Mouse (Mus musculus): ENCODE results near the gene Gpc1.

The Gpc1 gene

DNA sequence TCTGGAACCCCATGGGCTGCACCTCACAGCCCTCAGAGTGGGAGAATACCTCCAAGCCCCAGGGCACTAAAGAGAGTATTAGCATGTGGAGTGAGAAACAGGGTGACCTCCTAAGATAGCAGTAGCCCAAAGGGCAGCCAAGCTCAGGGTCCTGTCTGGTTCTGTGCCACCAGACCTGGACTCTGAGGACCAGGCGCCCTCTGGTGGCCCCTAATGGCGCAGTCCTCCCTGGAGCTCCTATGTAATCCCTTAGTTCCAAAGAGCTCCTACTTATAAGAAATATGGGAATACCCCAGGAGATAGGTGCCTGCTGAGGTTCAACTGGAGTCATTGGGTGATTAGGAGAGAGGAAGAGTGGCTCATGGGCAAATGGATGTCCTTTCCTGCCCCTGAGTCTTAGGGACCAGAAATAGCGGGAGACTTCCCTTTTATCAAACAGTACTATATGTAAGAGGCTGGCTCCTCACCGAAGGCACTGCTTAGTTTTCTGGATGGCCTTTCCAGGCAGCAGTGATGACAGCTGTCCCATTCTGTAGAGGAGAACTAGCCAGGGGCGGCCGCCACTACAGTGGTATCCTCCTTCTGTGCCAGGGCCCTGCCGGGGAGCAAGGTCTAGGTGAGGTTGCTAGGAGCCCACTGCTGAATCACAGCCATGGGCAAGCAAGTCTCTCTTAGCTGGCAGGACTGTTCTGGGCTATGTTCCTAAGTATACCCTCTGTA, 2.7 kb downstream of the Gpc1 start:
- peak; percentile 82 for DNase-seq (ENCODE audit: low read depth)

DNA sequence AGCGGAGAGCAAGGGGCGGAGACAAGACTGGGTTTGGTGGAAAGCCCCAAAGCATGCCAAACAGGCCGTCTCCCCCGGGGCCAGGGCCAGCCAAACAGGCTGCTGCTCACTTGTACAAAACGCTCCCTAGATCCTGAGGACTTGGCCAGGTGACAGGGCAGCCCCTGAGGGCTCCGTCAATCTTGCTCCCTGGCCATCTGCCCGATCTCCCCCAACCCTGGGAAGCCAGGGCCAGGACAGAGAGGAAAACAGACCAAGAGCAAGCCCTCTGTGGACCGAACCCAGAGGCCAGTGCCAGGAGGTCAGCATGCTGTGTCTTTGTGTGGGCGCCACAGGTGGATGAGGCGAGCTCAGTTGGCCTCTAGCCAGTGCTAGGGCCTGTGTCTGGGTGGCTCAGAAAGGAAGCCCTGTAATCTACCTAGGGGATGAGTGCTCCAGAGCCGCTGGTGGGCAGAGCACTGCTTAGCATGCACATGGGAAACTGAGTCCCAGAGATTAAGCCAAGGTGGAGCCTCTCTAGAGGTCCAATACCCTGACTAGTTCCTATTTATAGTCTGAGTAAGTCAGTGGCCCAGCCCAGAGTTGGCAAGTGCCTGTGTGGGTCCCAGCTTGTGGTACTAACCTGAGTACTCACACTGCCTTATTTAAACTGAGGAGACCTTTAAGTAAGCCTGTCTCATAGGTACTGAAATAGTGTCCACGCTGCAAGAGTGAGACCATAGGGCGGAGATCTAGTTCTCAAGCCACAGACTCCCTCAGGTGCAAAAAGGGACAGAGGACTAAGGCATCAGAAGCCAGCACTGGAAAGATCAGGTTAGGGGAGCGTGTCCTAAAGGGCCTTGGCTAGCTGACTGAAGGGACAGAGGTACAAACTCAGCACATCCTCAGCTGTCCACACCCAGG, 6.7 kb downstream of the Gpc1 start:
- DNase-seq (ENCODE audit: low read depth): no peak

DNA sequence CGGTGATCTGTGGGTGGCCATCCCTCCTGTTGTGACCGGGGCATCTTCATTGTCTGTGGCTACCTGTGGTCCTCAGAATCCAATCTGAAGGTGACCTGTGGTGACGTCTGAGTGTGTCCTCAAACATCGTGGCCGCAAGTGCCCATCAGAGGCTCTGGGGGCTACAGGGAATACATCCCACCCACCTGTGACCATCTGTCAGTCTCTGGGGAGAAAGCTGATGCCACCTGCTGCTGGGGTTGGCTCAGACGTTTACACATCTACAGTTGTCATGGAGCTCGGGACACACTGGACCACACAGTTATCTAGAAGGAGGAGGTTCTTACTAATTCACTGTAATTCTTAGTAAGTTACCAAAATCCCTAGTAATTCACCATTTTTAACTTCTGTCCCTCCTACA, 7.8 kb downstream of the Gpc1 start:
- DNase-seq (ENCODE audit: low read depth): no peak

DNA sequence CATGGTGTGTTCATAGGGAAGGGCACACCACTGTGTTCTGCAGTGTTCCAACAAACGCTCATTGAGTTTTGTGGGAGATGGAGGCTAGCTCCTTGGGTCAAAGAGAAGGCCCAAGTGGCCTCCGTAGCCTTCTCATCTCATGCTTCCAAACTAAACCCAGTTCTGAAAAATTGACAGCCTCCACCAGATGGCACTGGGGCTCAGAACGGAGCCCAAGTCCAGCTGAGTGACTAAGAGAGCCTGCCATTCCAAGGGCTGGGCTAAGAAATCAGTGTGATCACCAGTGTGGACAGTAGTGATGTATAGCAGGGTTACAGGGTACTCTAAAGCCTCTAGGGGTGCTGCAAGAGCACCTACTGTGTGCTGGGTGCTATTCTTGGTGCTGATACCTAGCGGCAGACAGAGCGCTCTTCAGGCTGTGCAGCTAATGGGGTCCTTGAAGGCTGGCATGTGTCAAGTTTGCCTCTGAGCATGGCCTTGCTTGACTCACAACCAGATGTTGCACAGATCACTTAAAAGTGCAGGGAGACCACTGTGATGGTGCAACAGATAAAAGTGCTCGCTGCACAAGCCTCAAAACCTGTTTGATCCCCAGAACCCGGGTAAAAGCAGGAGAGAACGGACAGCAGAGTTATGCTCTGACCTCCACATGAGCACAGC, 8.9 kb downstream of the Gpc1 start:
- no peak for DNase-seq (ENCODE audit: low read depth)

DNA sequence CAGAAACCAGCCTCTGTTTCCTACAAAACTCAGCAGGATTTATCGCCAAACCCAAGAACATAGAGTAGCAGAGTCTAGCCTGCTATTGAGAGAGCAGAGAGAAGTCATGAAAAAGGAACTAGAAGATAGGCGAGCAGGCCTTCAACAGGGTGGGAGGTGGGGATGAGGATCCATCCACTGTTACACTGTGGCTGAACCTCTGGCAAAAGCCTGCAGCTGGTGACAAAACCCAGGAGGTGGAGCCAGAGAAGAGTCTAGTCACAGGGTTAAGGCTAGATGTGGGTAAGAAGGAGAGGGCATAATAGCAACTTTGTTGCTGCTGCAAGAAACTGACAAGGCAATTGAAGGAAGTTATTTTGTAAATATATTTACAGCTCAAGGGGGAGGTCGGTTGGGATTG, 10.0 kb downstream of the Gpc1 start:
- DNase-seq (ENCODE audit: low read depth): no peak

DNA sequence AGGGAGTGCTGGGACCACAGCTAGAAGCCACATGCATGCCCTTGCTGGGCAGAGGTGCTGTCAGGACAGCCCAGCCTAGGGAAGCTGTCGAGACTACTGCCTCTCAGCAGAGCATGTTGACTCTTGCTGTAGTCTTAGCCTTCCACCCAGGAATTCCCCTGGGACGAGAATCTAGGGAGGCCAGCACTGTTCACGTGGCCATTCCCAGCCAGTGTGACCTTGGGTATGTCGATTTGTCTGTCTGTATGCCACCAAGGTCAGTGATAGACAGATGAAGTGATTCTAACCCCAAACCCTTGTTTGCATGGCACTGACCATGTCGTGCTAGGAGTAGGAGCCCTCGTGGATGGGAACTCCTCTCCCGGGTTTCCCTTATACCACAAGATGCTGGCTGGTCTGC, 14.4 kb downstream of the Gpc1 start:
- DNase-seq (ENCODE audit: low read depth): no peak

DNA sequence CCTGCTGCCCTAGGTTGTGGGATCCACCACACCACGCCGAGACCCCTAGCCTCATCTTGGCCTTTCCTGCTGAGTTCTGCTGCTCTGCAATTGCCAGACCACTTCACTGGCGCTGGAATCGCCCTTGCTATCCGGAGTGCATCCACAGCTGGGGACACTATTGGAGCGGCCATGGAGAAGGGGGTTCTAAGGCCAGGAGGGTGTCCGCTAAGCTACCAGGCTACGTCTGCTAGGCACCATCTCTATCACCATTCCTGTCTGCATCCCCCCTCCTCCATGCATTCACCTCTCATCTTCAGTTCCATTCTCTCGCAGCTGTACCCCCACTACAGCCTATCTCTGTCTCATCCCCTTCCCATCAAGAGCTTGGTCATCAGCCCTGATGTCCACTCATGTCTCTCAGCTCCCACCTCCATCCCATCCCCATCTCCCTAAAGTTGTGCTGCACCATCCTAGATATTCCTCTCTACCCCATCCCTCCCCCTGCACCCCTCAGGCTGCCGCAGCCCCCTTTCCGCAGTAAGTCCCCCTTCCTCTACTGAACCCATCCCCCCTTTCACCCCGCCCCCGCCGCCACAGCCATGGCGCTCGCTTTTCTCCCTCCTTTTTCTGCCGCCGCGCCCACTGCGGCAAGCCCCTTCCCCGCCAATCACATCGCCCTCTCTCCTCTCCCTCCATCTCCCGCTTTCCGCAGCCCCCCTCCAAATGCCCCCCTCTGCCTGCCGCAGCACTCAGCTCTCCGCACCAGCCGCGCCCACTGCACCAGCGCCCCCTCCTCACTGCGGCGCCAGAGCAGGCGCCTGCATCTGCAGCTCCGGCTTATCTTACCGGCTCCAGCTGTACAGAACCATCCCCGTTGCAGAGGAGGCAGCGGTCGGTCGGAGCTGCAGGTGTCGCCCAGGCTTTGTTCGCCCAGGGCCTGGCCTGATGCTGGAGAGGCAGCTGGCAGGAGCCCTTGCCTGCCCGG, 16.7 kb downstream of the Gpc1 start:
- no peak for DNase-seq (ENCODE audit: low read depth)

DNA sequence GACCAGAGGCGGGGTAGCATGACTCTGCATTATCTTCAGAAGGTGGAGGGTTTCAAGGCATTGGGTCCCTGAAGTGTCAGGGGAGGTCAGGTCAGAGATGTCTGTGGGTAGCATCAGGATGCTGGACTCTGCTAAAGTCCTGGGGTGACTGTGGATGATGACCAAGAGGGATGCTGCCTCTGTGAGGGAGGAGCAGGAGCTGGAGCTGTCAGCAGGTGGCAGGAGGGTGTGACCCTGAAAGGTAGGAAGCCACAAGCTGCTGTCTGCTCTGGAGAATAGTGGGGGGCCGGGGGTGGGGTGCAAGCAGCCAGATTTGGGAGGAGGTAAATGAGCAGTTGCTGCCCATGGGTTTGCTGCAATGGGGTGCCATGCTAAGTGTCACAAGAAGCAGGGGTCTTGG, 18.0 kb downstream of the Gpc1 start:
- DNase-seq (ENCODE audit: low read depth): peak; percentile 31

DNA sequence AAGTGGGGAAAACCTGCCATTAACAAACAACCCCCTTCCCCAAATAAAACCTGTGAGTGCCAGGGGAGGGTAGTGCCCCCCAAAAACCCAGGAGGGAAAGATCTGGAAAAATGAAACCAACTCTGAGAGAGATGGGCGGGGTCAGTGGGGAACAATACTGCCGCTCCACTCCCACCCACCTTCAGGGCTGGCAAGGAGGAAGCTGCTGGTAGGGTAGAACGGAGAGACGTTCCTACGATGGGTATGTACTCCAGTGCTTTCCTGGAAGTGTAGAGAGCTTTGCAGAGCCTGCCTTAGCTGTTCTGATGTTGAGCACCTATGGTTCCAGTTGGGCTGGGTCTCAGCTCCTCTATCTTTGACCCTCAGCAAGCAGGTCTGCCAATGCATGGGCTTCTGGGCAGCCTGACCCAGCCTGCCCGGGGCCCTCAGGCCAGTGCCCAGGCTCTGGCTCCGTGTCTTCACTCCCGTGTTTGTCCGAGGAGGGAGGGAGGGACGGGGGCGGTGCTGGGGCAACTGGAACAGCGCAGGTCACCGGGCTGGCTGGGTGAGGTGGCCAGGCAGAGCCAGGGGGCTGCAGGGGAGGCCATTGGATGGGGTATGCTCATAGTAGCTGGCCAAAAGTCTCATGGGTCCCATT, 18.6 kb downstream of the Gpc1 start:
- peak; percentile 13 for DNase-seq (ENCODE audit: low read depth)

DNA sequence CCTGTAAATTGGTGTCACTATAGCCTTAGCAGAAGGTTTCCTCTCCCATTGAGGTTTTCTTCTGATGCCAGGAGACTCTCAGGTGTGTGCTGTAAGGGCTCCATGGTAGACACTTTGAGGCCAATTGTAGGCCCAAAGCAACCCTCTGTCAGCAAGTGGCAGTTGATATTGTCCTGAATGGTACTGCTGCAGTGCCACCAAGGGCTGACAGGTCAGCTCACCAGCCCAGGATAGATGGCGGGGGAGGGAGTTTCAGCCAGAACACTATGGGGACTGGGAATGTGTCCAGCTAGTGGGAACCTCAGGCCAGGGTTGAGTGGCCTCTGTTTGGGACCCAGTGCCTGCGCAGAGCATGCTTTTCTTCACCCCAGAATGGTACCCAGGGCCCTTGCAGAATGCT, 21.0 kb downstream of the Gpc1 start:
- no peak for DNase-seq (ENCODE audit: low read depth)

DNA sequence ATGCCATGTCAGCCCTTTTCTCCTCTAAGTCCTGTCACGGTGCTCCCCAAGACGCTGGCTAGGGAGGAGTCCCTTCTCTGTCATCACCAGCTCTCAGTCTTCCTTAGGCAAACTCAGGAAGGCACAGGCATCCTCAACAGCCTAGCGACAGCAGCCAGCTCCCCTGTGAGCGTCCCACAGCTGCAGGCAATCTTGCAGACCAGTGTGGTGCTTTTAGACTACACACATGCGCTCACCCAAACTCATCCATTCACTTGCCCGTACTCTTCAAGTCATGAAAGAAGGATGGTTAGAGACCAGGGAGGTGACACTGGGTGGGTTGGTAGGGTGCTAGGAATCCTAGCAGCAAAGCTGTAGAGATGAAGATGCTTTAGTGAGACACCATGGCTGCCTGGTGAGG, 30.1 kb downstream of the Gpc1 start:
- DNase-seq (ENCODE audit: low read depth): no peak

DNA sequence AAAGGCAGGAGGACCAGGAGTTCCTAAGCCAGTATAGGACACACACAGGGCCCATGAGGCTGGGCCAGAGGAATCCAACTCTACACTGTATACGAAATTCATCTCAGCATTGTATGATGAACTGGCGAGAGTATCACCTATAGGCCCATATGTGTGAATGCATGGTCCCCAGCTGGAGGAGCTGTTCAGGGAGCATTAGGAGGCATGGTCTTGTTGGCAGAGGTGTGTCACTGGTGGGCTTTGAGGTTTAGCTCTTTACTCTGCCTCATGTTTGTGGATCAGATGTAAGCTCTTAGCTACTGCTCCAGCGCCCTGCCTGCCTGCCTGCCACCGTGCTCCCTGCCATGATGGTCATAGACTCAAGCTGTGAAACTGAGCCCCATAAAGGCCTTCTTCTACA, 31.8 kb downstream of the Gpc1 start:
- no peak for DNase-seq (ENCODE audit: low read depth)

DNA sequence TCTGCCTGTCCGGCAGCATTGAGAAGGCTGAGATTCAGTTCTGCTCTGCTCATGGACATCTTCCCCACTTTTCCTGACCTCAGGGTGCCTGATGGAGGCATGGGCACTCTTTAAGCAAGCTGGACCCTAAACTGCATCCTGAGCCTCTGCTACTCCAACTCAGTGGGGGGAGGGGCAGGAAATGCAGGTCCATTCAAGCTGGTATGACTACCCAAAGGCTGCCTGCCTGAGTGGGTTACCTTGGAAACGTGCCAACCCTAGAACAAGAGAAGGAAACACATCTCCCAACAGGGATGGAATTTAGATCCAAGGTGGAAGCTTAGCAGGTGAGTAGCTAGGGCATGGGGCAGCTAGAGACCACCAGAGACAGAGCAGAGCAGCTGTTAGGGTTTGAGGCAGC, 34.7 kb downstream of the Gpc1 start:
- no peak for DNase-seq (ENCODE audit: low read depth)

DNA sequence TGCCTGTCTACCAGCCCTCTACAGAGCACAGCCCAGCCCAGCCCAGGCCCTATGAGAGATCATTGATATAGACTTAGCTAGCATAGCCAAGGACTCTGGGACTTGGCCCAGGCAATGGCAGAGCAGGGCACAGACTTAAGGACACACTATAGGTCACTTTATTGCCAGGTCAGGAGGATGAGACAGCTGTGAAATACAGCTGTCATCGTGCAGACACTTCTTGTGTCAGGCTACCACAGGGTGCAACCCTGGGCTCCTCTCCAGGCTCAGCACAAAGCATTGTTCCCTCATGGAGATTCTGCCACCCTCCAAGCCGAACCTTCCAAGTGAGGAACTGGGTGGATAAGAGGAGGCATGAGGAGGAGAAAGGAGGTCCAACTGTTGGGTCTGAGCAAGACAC, 38.5 kb downstream of the Gpc1 start:
- no peak for DNase-seq (ENCODE audit: low read depth)

DNA sequence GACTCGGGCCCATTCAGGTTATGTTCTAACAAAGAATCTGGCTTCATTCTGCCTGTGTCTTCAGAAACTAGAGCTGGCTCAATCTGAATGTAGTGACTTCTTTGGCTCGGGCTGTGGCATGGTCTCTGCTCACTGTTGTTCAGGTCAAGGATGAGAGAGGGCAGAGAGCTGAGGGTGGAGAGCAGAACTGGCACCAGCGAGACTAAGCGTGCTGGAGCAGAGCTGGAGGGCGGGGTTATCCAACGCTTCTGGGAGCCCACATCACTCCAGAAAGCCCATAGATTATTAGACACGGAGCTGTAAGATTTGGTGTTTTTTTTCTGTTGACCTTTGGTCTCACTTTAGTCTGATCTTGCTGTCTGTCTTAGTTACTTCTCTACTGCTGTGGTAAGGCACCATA, 41.2 kb downstream of the Gpc1 start:
- DNase-seq (ENCODE audit: low read depth): no peak

DNA sequence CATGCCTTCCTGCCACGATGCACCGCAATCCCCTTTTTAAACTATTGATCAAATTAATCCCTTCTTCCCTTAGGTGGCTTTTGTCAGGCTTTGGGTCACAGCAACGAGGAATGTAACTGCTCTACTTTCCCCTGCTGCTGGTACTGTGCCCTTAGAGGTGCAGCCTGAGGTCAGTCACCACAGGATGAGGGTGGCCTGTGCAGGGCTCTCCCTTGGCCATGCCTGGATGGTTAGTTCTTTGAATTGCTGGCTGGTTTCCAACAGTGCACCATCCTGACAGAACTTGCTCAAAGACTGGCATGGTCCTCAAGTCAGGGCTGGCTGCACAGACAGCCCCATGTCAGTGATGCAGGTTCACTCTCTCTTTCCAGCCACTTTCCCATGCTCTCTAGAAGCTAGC, 42.6 kb downstream of the Gpc1 start:
- DNase-seq (ENCODE audit: low read depth): no peak

DNA sequence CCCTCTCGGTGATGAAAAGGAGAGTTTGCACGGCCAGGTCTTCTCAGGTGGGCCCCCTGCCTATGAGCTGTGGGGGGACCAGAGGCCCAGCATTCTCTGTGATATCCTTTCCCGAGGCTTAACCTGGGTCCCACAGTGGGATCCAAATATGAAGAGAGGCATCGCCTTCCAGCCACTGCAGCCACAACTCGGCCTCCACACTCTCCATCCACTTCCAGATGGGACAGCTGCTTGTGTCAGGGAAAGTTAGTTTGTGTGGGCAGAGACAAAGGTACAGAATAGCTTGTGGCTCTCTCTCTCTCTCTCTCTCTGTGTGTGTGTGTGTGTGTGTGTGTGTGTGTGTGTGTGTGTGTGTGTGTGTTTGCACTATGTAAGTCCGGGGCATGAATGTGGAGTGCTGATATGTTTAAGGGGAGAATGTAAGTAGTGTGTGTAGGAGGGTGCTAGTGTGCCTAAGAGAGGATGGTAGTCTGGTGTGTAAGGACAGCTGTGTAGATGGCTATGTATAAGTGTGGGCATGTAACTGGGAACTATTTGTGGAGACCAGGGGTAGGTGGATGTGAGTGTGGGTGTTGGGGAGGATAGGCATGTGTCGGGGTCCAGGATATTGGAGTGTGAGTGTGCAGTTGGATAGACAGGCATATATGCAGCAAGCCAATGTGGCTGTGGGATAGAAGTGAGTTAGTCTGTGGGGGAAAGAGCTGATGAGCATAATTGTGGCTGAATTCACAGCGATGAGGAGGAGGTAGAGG, 44.1 kb downstream of the Gpc1 start:
- no peak for DNase-seq (ENCODE audit: low read depth)

DNA sequence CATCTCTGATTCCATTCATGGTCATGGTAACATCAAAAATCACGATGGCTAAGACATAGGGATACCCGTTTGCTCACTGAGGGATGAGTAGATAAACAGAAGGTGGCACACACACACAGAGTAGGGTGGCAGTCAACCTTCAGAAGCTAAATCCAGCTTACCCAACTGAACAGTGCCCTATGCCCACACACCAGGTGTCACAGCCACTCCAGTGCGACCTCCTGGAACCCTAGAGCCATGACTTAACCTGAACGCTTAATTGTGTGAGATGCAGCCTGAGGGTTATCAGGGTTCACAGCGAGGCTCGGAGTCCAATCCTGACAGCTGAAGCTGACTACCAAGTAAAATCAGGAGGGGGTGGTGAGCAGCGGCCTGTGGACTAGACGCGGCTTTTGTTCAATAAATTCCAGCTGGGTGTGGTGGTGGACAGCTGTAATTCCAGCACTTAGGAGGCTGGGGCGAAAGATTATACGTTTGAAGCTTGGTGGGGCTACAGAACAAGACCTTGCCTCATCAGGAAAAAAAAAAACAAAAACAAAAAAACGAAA, 46.1 kb downstream of the Gpc1 start:
- no peak for DNase-seq (ENCODE audit: low read depth)

DNA sequence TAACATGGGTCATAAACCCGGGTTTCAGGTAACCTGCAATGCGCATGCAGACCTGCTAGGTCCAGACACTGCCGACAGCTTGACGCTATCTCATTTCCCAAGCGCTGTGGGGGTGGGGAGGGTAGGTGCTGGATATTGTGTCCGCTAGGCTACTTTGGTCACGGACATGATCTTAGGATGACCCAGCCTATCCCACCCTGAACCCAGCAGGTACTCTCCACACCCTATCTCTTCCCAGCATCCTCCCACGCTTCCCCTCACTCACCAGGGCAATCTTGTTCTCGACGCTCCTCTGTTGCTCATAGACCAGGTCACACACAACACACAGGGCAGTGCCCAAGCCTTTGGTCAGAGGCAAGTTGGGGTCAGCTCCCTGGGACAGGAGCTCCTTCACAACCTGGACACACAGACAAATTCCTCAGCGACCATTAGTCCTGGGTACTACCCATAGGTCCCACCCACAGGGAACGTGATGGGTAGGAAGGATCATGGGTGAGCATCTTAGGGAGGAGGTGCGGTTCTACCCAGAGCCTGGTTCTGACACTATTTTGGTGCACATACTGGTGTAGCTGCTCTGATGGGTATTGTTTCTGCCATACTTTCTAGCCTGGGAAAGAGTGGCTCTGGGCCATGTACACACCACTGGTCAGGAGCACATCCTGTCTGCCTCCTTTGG, 46.8 kb downstream of the Gpc1 start:
- DNase-seq (ENCODE audit: low read depth): no peak

DNA sequence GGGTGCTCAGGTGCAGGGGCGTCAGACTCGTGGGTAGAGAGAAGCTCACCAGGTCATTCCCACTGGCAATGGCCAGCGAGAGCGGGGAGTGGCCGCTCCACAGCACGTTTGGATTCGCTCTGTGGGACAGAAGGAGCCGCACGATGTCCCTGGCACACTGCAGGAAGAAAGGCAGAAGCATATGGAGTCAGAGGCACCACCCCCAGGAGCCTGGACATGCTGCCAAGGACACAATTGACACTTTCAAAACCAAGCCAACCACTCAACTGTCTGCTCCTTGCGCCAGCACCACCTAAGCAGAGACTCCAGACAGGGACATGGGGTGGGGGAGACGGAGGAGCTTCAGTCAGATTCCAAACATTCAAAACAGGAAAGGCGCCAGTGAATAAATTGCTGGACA, 47.8 kb downstream of the Gpc1 start:
- no peak for DNase-seq (ENCODE audit: low read depth)
